Mouse (Mus musculus): ENCODE measurements around the gene Slc38a1. TPM values are rescaled to one million over a fixed set of nuclear protein-coding genes. Genes with fewer than 3 reads are reported as not detected.

Gene Slc38a1
- polyA plus RNA-seq, 1 experiment from 2014 or later: 150 TPM

Other genes starting within 250 kb of the Slc38a1 start
- 45.6 and 54.0 TPM in 2 replicates for gene Scaf11, start 182.1 kb downstream of the Slc38a1 start, polyA plus RNA-seq (2014; fragmentation: Nextera tagmentation; extraction: Ambion mirVana)
- gene Slc38a2, start 56.8 kb upstream of the Slc38a1 start, polyA plus RNA-seq (2014; fragmentation: Nextera tagmentation; extraction: Ambion mirVana): 131 and 159 TPM in 2 replicates

Measured in midbrain, embryonic 14.5 days (tissue).